Mouse (Mus musculus) neural tube, embryonic 12.5 days (tissue): ENCODE measurements at regions not wholly inside any gene's neighbourhood (a gene's known extent, or its start where the extent isn't known, plus 50 kb on each side); places are given as distances from the start of the nearest gene placed in this dataset.
A peak's percentile ranks its signal among the peaks of the same experiment; 100 is the strongest.

ENCODE experiments used
- ATAC-seq: fragments of 200-750 bp; cut with Nextera tagmentation; 2 replicates; pipeline ENCODE4 v1.8.0; 2017; ENCODE audit warnings: low read depth, mild to moderate bottlenecking, moderate TSS enrichment, moderate library complexity; ENCODE audit not compliant: low FRiP score
- H3K27ac ChIP-seq: fragments of 300-500 bp; sonication (generic); 2 replicates; pipeline ENCODE4 v1.5.1; 2016
- H3K27me3 ChIP-seq: fragments of 300-500 bp; sonication (generic); replicated peaks from 2 replicates; pipeline ENCODE4 v1.6.1; 2016; ENCODE audit warnings: mild to moderate bottlenecking
- H3K36me3 ChIP-seq: fragments of 300-500 bp; sonication (generic); 2 replicates; pipeline ENCODE4 v1.6.1; 2016; ENCODE audit warnings: mild to moderate bottlenecking
- H3K4me1 ChIP-seq: fragments of 300-500 bp; sonication (generic); 2 replicates; pipeline ENCODE4 v1.6.1; 2016
- H3K4me2 ChIP-seq: fragments of 300-500 bp; sonication (generic); replicated peaks from 2 replicates; pipeline ENCODE4 v1.6.1; 2016; ENCODE audit warnings: mild to moderate bottlenecking
- H3K4me3 ChIP-seq: fragments of 300-500 bp; sonication (generic); 2 replicates; pipeline ENCODE4 v1.5.1; 2016
- H3K9ac ChIP-seq: fragments of 300-500 bp; sonication (generic); 2 replicates; pipeline ENCODE4 v1.6.1; 2016; ENCODE audit warnings: mild to moderate bottlenecking
- H3K9me3 ChIP-seq: fragments of 300-500 bp; sonication (generic); 2 replicates; pipeline ENCODE4 v1.6.1; 2016; ENCODE audit warnings: mild to moderate bottlenecking
- WGBS: fragments of 180-500 bp; shearing (Covaris S2); methylation state at CpG from one replicate; pipeline ENCODE4 v1.1.7; 2016; 5-methylcytosine and 5-hydroxymethylcytosine counted together

GRCm38 (mm10) chr7:74870250-74870649 is 315.7 kb upstream of the Slco3a1 start:
- H3K4me2 ChIP-seq = no peak overlapping the region
- ATAC-seq = no peak
- no peak overlapping the region for H3K9ac ChIP-seq
- H3K36me3 ChIP-seq = no peaks in the 10 kb centered on the region
- H3K4me1 ChIP-seq = no peaks in the 10 kb centered on the region
- WGBS = 88% methylated on average over 1 of the region's 1 CpGs
- H3K27me3 ChIP-seq = no peaks in the 10 kb centered on the region
- no peaks in the 10 kb centered on the region for H3K9me3 ChIP-seq
- H3K4me3 ChIP-seq = no peak overlapping the region
- no peak overlapping the region for H3K27ac ChIP-seq

- Histone ChIP-seq H3K27ac (no peak overlapping the region), H3K4me1 (no peaks in the 10 kb centered on the region), H3K9ac (no peak overlapping the region), H3K4me3 (no peak overlapping the region), H3K36me3 (no peaks in the 10 kb centered on the region), H3K27me3 (no peaks in the 10 kb centered on the region), H3K9me3 (no peaks in the 10 kb centered on the region), H3K4me2 (no peak overlapping the region)
- 73% methylated on average over 3 of the region's 3 CpGs for WGBS
- no peak for ATAC-seq
These were observed 308.1 kb upstream of the Slco3a1 start for GRCm38 (mm10) chr7:74862727-74863126.

GRCm38 (mm10) chr7:74844306-74844929 is 289.8 kb upstream of the Slco3a1 start:
- ATAC-seq = no peak
- no peaks in the 10 kb centered on the region for H3K9me3 ChIP-seq
- WGBS = 8% methylated on average over 6 of the region's 6 CpGs
- no peaks in the 10 kb centered on the region for H3K27me3 ChIP-seq
- no peak overlapping the region for H3K27ac ChIP-seq
- no peak overlapping the region for H3K9ac ChIP-seq
- 0 out of 2 replicates have a peak, but pooled peaks cover 5% of the 10 kb centered on the region for H3K4me1 ChIP-seq
- no peak overlapping the region for H3K4me2 ChIP-seq
- H3K4me3 ChIP-seq = no peak overlapping the region
- no peaks in the 10 kb centered on the region for H3K36me3 ChIP-seq

- WGBS = 82% methylated on average over 2 of the region's 2 CpGs
- Histone ChIP-seq H3K9ac (no peak overlapping the region), H3K27ac (no peak overlapping the region), H3K27me3 (no peaks in the 10 kb centered on the region), H3K4me2 (no peak overlapping the region), H3K4me3 (no peak overlapping the region), H3K4me1 (no peaks in the 10 kb centered on the region), H3K36me3 (no peaks in the 10 kb centered on the region), H3K9me3 (no peaks in the 10 kb centered on the region)
- ATAC-seq = no peak
These were observed 268.7 kb upstream of the Slco3a1 start for GRCm38 (mm10) chr7:74823286-74823685.

GRCm38 (mm10) chr7:74793241-74793640 is 238.7 kb upstream of the Slco3a1 start:
- Histone ChIP-seq H3K27me3 (no peaks in the 10 kb centered on the region), H3K9ac (no peak overlapping the region), H3K27ac (no peak overlapping the region), H3K4me1 (no peaks in the 10 kb centered on the region), H3K4me3 (no peak overlapping the region), H3K9me3 (no peaks in the 10 kb centered on the region), H3K4me2 (no peak overlapping the region), H3K36me3 (no peaks in the 10 kb centered on the region)
- WGBS = 70% methylated on average over 1 of the region's 1 CpGs
- no peak for ATAC-seq

GRCm38 (mm10) chr7:74788696-74789095 is 234.1 kb upstream of the Slco3a1 start:
- no peak overlapping the region for H3K4me2 ChIP-seq
- no peaks in the 10 kb centered on the region for H3K9me3 ChIP-seq
- no peaks in the 10 kb centered on the region for H3K27me3 ChIP-seq
- ATAC-seq = no peak
- no peak overlapping the region for H3K4me3 ChIP-seq
- 88% methylated on average over 1 of the region's 1 CpGs for WGBS
- no peak overlapping the region for H3K27ac ChIP-seq
- H3K4me1 ChIP-seq = no peaks in the 10 kb centered on the region
- no peaks in the 10 kb centered on the region for H3K36me3 ChIP-seq
- H3K9ac ChIP-seq = no peak overlapping the region

GRCm38 (mm10) chr7:74771435-74772406 is 217.1 kb upstream of the Slco3a1 start:
- 74% methylated on average over 9 of the region's 9 CpGs for WGBS
- Histone ChIP-seq H3K27me3 (no peaks in the 10 kb centered on the region), H3K4me3 (no peak overlapping the region), H3K9ac (no peak overlapping the region), H3K4me1 (no peaks in the 10 kb centered on the region), H3K9me3 (no peaks in the 10 kb centered on the region), H3K4me2 (no peak overlapping the region), H3K36me3 (no peaks in the 10 kb centered on the region), H3K27ac (peak overlapping the region; percentile 2; the same call in 1 of the 2 replicates)
- ATAC-seq = peak; percentile 72; the same call in 1 of the 2 replicates

GRCm38 (mm10) chr7:74766550-74766949 is 212.0 kb upstream of the Slco3a1 start:
- Histone ChIP-seq H3K9ac (no peak overlapping the region), H3K27me3 (no peaks in the 10 kb centered on the region), H3K36me3 (no peaks in the 10 kb centered on the region), H3K4me3 (no peak overlapping the region), H3K27ac (no peak overlapping the region), H3K4me1 (no peaks in the 10 kb centered on the region), H3K4me2 (no peak overlapping the region), H3K9me3 (no peaks in the 10 kb centered on the region)
- 91% methylated on average over 4 of the region's 4 CpGs for WGBS
- ATAC-seq = no peak

- Histone ChIP-seq H3K27ac (no peak overlapping the region), H3K9me3 (no peaks in the 10 kb centered on the region), H3K27me3 (no peaks in the 10 kb centered on the region), H3K4me2 (no peak overlapping the region), H3K36me3 (no peaks in the 10 kb centered on the region), H3K4me1 (no peaks in the 10 kb centered on the region), H3K4me3 (no peak overlapping the region), H3K9ac (no peak overlapping the region)
- 92% methylated on average over 2 of the region's 2 CpGs for WGBS
- ATAC-seq = no peak
These were observed 202.9 kb upstream of the Slco3a1 start for GRCm38 (mm10) chr7:74757469-74757868.

GRCm38 (mm10) chr7:74747704-74748103 is 193.1 kb upstream of the Slco3a1 start:
- 71% methylated on average over 1 of the region's 1 CpGs for WGBS
- no peak overlapping the region for H3K27ac ChIP-seq
- no peaks in the 10 kb centered on the region for H3K9me3 ChIP-seq
- H3K27me3 ChIP-seq = no peaks in the 10 kb centered on the region
- no peak overlapping the region for H3K9ac ChIP-seq
- H3K4me2 ChIP-seq = no peak overlapping the region
- H3K4me1 ChIP-seq = no peaks in the 10 kb centered on the region
- H3K4me3 ChIP-seq = no peak overlapping the region
- H3K36me3 ChIP-seq = no peaks in the 10 kb centered on the region
- ATAC-seq = no peak

GRCm38 (mm10) chr7:74734941-74735340 is 180.4 kb upstream of the Slco3a1 start:
- ATAC-seq = no peak
- WGBS = 70% methylated on average over 6 of the region's 6 CpGs
- H3K27ac ChIP-seq = no peak overlapping the region

GRCm38 (mm10) chr7:74726324-74726991 is 171.9 kb upstream of the Slco3a1 start:
- Histone ChIP-seq H3K36me3 (no peaks in the 10 kb centered on the region), H3K27me3 (no peaks in the 10 kb centered on the region), H3K9me3 (no peaks in the 10 kb centered on the region), H3K4me1 (no peaks in the 10 kb centered on the region), H3K27ac (no peak overlapping the region), H3K4me2 (no peak overlapping the region), H3K9ac (no peak overlapping the region), H3K4me3 (no peak overlapping the region)
- ATAC-seq = no peak
- WGBS = 87% methylated on average over 8 of the region's 8 CpGs

More at GRCm38 (mm10) chr7:74734941-74735340, 180.4 kb upstream of the Slco3a1 start:
- no peaks in the 10 kb centered on the region for H3K36me3 ChIP-seq
- no peaks in the 10 kb centered on the region for H3K4me1 ChIP-seq
- no peak overlapping the region for H3K9ac ChIP-seq
- H3K4me3 ChIP-seq = no peak overlapping the region
- no peaks in the 10 kb centered on the region for H3K9me3 ChIP-seq
- no peaks in the 10 kb centered on the region for H3K27me3 ChIP-seq
- no peak overlapping the region for H3K4me2 ChIP-seq
